Mouse (Mus musculus): ENCODE results near the gene Dynlrb2. TPM values are rescaled to one million over a fixed set of nuclear protein-coding genes. Genes with fewer than 3 reads are reported as not detected.

The Dynlrb2 gene
- polyA plus RNA-seq, 1 experiment from 2014 or later = 14.5 TPM

GRCm38 (mm10) chr8:116543366-116543765, 38.6 kb downstream of the Dynlrb2 start:
- no peaks in the 10 kb centered on the region for H3K4me1 ChIP-seq
- no peak overlapping the region for H3K9ac ChIP-seq (replicated peaks)
- H3K36me3 ChIP-seq = no peaks in the 10 kb centered on the region
- H3K9me3 ChIP-seq = no peaks in the 10 kb centered on the region
- H3K27me3 ChIP-seq = no peaks in the 10 kb centered on the region
- no peak for ATAC-seq (replicated peaks)
- no peak overlapping the region for H3K4me2 ChIP-seq (replicated peaks)
- H3K27ac ChIP-seq (replicated peaks) = no peak overlapping the region
- 92% methylated on average over 1 of the region's 1 CpGs for WGBS
- no peak overlapping the region for H3K4me3 ChIP-seq

GRCm38 (mm10) chr8:116552255-116552654, 47.5 kb downstream of the Dynlrb2 start:
- 79% methylated on average over 6 of the region's 6 CpGs for WGBS
- H3K9me3 ChIP-seq = no peaks in the 10 kb centered on the region
- no peaks in the 10 kb centered on the region for H3K27me3 ChIP-seq
- H3K4me3 ChIP-seq = no peak overlapping the region
- H3K27ac ChIP-seq (replicated peaks) = no peak overlapping the region
- no peak overlapping the region for H3K9ac ChIP-seq (replicated peaks)
- H3K4me1 ChIP-seq = no peaks in the 10 kb centered on the region
- ATAC-seq (replicated peaks) = no peak
- H3K4me2 ChIP-seq (replicated peaks) = no peak overlapping the region
- no peaks in the 10 kb centered on the region for H3K36me3 ChIP-seq

- H3K9ac ChIP-seq (replicated peaks) = no peak overlapping the region
These were observed 48.0 kb downstream of the Dynlrb2 start for GRCm38 (mm10) chr8:116552778-116553177.

More at GRCm38 (mm10) chr8:116552778-116553177, 48.0 kb downstream of the Dynlrb2 start:
- Histone ChIP-seq H3K4me2 (replicated peaks) (no peak overlapping the region), H3K9me3 (no peaks in the 10 kb centered on the region), H3K27ac (replicated peaks) (no peak overlapping the region), H3K4me3 (no peak overlapping the region), H3K27me3 (no peaks in the 10 kb centered on the region), H3K4me1 (no peaks in the 10 kb centered on the region), H3K36me3 (no peaks in the 10 kb centered on the region)
- no peak for ATAC-seq (replicated peaks)
- WGBS = 91% methylated on average over 3 of the region's 3 CpGs

Other genes with a start within 250 kb of the Dynlrb2 start
- gene Cdyl2, start 228.0 kb downstream of the Dynlrb2 start, polyA plus RNA-seq (2015; fragmentation: Nextera tagmentation; extraction: Ambion mirVana) = 7.8 and 8.2 TPM in 2 replicates

Data from forebrain, embryonic 15.5 days (tissue).